Mouse (Mus musculus) MEL (cell line): ENCODE data around the gene Vps50. TPM values are rescaled to one million over a fixed set of nuclear protein-coding genes. Genes with fewer than 3 reads are reported as not detected.
"Not testable (repeated sequence)": the region's sequence is repeated elsewhere in the genome, so short reads cannot be mapped to it uniquely, and the experiment has no call there.

Source experiments
- DNase-seq: peaks from one replicate; pipeline ENCODE4 v3.0.0; 2011; ENCODE audit warnings: low read depth, low spot score
- H3K27ac ChIP-seq: 2 replicates; pipeline ENCODE4 v1.5.1; 2012; ENCODE audit warnings: low read depth, mild to moderate bottlenecking, control low read depth, low read length, moderate library complexity; ENCODE audit not compliant: control insufficient read depth
- H3K27me3 ChIP-seq, 2 experiments: fragments of 150-350 bp in 1 of 2; sonication (generic) in 1 of 2; 2 replicates each; pipeline ENCODE4 v1.6.1; 2012; ENCODE audit warnings: low read length in 2 of 2, mild to moderate bottlenecking in 2 of 2, improper control_type of control experiment in 1 of 2, moderate library complexity in 1 of 2; ENCODE audit not compliant: insufficient read depth in 2 of 2, control insufficient read depth in 1 of 2
- H3K36me3 ChIP-seq, 2 experiments: 2 replicates each; pipeline ENCODE4 v1.6.1; 2012 to 2014; ENCODE audit warnings: low read length in 2 of 2, improper control_type of control experiment in 1 of 2, inconsistent platforms in 1 of 2, mild to moderate bottlenecking in 1 of 2; ENCODE audit not compliant: insufficient read depth in 2 of 2, control insufficient read depth in 1 of 2
- H3K4me1 ChIP-seq, 2 experiments: fragments of 150-350 bp in 1 of 2; sonication (generic) in 1 of 2; 2 replicates each; pipeline ENCODE4 v1.6.1; 2012; ENCODE audit warnings: low read length in 2 of 2, improper control_type of control experiment in 1 of 2, mild to moderate bottlenecking in 1 of 2; ENCODE audit not compliant: insufficient read depth in 2 of 2, control insufficient read depth in 1 of 2
- H3K4me3 ChIP-seq, 2 experiments: fragments of 150-350 bp in 1 of 2; sonication (generic) in 1 of 2; 2 replicates each; pipeline ENCODE4 v1.5.1; 2012; ENCODE audit warnings: low read depth in 2 of 2, low read length in 2 of 2, mild to moderate bottlenecking in 2 of 2, moderate library complexity in 2 of 2, control low read depth in 1 of 2, improper control_type of control experiment in 1 of 2; ENCODE audit not compliant: control insufficient read depth in 1 of 2, insufficient read depth in 1 of 2
- H3K79me2 ChIP-seq: 2 replicates; pipeline ENCODE4 v1.6.1; 2012; ENCODE audit warnings: mild to moderate bottlenecking, low read length, moderate library complexity; ENCODE audit not compliant: control insufficient read depth, poor library complexity, insufficient read depth
- H3K9ac ChIP-seq: 2 replicates; pipeline ENCODE4 v1.6.1; 2012; ENCODE audit warnings: low read depth, mild to moderate bottlenecking, control low read depth, low read length, moderate library complexity; ENCODE audit not compliant: control insufficient read depth, poor library complexity, severe bottlenecking
- H3K9me3 ChIP-seq: fragments of 150-350 bp; sonication (generic); replicated peaks from 2 replicates; pipeline ENCODE4 v1.6.1; 2012; ENCODE audit warnings: mild to moderate bottlenecking, low read length, improper control_type of control experiment, moderate library complexity; ENCODE audit not compliant: insufficient read depth
- CHD1 ChIP-seq: IDR thresholded peaks from 2 replicates; pipeline ENCODE4 v1.6.1; 2012; ENCODE audit warnings: low read depth, mild to moderate bottlenecking, inconsistent platforms, low read length, improper control_type of control experiment
- ELF1 ChIP-seq: IDR thresholded peaks from 2 replicates; pipeline ENCODE4 v1.6.1; 2014; ENCODE audit warnings: low read depth, mild to moderate bottlenecking, inconsistent platforms, low read length, improper control_type of control experiment, moderate library complexity
- EP300 ChIP-seq, 2 experiments: IDR thresholded peaks; 2 replicates each; pipeline ENCODE4 v1.6.1; 2011; ENCODE audit warnings: improper control_type of control experiment in 2 of 2, low read length in 2 of 2, low read depth in 1 of 2, mild to moderate bottlenecking in 1 of 2
- ETS1 ChIP-seq: IDR thresholded peaks from 2 replicates; pipeline ENCODE4 v1.6.1; 2012; ENCODE audit warnings: low read depth, mild to moderate bottlenecking, inconsistent platforms, low read length, improper control_type of control experiment, moderate library complexity
- GABPA ChIP-seq: IDR thresholded peaks from 2 replicates; pipeline ENCODE4 v1.6.1; 2012; ENCODE audit warnings: low read depth, mild to moderate bottlenecking, inconsistent platforms, low read length, improper control_type of control experiment, moderate library complexity
- GATA1 ChIP-seq: IDR thresholded peaks from 2 replicates; pipeline ENCODE4 v1.6.1; 2011; ENCODE audit warnings: low read depth, low read length, improper control_type of control experiment
- JUND ChIP-seq: IDR thresholded peaks from 2 replicates; pipeline ENCODE4 v1.6.1; 2011; ENCODE audit warnings: low read depth, mild to moderate bottlenecking, improper control_type of control experiment, low read length
- KAT2A ChIP-seq: conservative IDR thresholded peaks from 2 replicates; pipeline ENCODE4 v1.6.1; 2012; ENCODE audit warnings: low read depth, low read length, improper control_type of control experiment, inconsistent platforms
- MAFK ChIP-seq: IDR thresholded peaks from 2 replicates; pipeline ENCODE4 v1.6.1; 2011; ENCODE audit warnings: low read depth, mild to moderate bottlenecking, low read length, improper control_type of control experiment, borderline replicate concordance
- MAX ChIP-seq: IDR thresholded peaks from 2 replicates; pipeline ENCODE4 v1.6.1; 2011; ENCODE audit warnings: low read length, improper control_type of control experiment
- MAZ ChIP-seq: IDR thresholded peaks from 2 replicates; pipeline ENCODE4 v1.6.1; 2012; ENCODE audit warnings: low read depth, mild to moderate bottlenecking, inconsistent platforms, low read length, improper control_type of control experiment
- MXI1 ChIP-seq: IDR thresholded peaks from 2 replicates; pipeline ENCODE4 v1.6.1; 2011; ENCODE audit warnings: mild to moderate bottlenecking, low read depth, low read length, improper control_type of control experiment
- MYC ChIP-seq: IDR thresholded peaks from 2 replicates; pipeline ENCODE4 v1.6.1; 2011; ENCODE audit warnings: low read depth, mild to moderate bottlenecking, low read length, improper control_type of control experiment, moderate library complexity
- NELFE ChIP-seq: IDR thresholded peaks from 2 replicates; pipeline ENCODE4 v1.6.1; 2011; ENCODE audit warnings: low read depth, low read length, improper control_type of control experiment
- POLR2AphosphoS2 ChIP-seq: IDR thresholded peaks from 2 replicates; pipeline ENCODE4 v1.6.1; 2011; ENCODE audit warnings: low read length, improper control_type of control experiment
- RAD21 ChIP-seq: IDR thresholded peaks from 2 replicates; pipeline ENCODE4 v1.6.1; 2011; ENCODE audit warnings: mild to moderate bottlenecking, low read depth, low read length, improper control_type of control experiment
- SIN3A ChIP-seq: IDR thresholded peaks from 2 replicates; pipeline ENCODE4 v1.6.1; 2012; ENCODE audit warnings: low read length, improper control_type of control experiment, inconsistent platforms
- TAL1 ChIP-seq: IDR thresholded peaks from 2 replicates; pipeline ENCODE4 v1.6.1; 2012; ENCODE audit warnings: mild to moderate bottlenecking, inconsistent platforms, low read length, moderate library complexity, mixed read lengths
- TBP ChIP-seq: IDR thresholded peaks from 2 replicates; pipeline ENCODE4 v1.8.0; 2011; ENCODE audit warnings: low read depth, low read length, improper control_type of control experiment
- UBTF ChIP-seq: IDR thresholded peaks from 2 replicates; pipeline ENCODE4 v1.6.1; 2012; ENCODE audit warnings: low read depth, mild to moderate bottlenecking, inconsistent platforms, low read length, improper control_type of control experiment, moderate library complexity, borderline replicate concordance; ENCODE audit not compliant: insufficient read depth
- USF2 ChIP-seq, 2 experiments: IDR thresholded peaks; 2 replicates each; pipeline ENCODE4 v1.6.1; 2011 to 2012; ENCODE audit warnings: improper control_type of control experiment in 2 of 2, low read length in 2 of 2, borderline replicate concordance in 1 of 2, inconsistent platforms in 1 of 2, low read depth in 1 of 2, mild to moderate bottlenecking in 1 of 2; ENCODE audit not compliant: insufficient read depth in 1 of 2
- ZC3H11A ChIP-seq: IDR thresholded peaks from 2 replicates; pipeline ENCODE4 v1.6.1; 2012; ENCODE audit warnings: low read depth, mild to moderate bottlenecking, inconsistent platforms, low read length, improper control_type of control experiment
- ZKSCAN1 ChIP-seq: IDR thresholded peaks from 2 replicates; pipeline ENCODE4 v1.6.1; 2012; ENCODE audit warnings: low read depth, mild to moderate bottlenecking, inconsistent platforms, low read length, improper control_type of control experiment, moderate library complexity
- ZNF384 ChIP-seq: IDR thresholded peaks from 2 replicates; pipeline ENCODE4 v1.6.1; 2012; ENCODE audit warnings: low read depth, mild to moderate bottlenecking, inconsistent platforms, low read length, improper control_type of control experiment
- polyA plus RNA-seq, 2 experiments: library from polyadenylated mRNA; stranded (reverse) in 1 of 2; unstranded in 1 of 2; fragments of >175 nt in 1 of 2; fragments of >200 nt in 1 of 2; gene quantifications; 2 replicates each; pipeline versions ENCODE4 v1.2.1 to v1.2.4; 2012; ENCODE audit warnings: low replicate concordance in 2 of 2, low read depth in 1 of 2; ENCODE audit not compliant: insufficient read length in 2 of 2, insufficient read depth in 1 of 2, missing spikeins in 1 of 2
- total RNA-seq: library from RNA; depleted of rRNA; stranded (reverse); fragments of 300-350 nt; gene quantifications from 2 replicates; pipeline ENCODE4 v1.2.3, GENCODE M21; 2012

Gene Vps50
- total and polyA plus RNA-seq, 3 experiments: 13.5 to 20.2 TPM; not detected in 1

- H3K4me1 ChIP-seq, H3K27ac ChIP-seq, H3K9ac ChIP-seq, H3K4me3 ChIP-seq, H3K27me3 ChIP-seq, H3K79me2 ChIP-seq, DNase-seq, H3K9me3 ChIP-seq, H3K36me3 ChIP-seq: not testable (repeated sequence)
Observed at GRCm38 (mm10) chr6:3552681-3553080, 54.5 kb downstream of the Vps50 start.

- no peaks in the 10 kb centered on the region for H3K4me1 ChIP-seq
- no peaks in the 10 kb centered on the region for H3K9me3 ChIP-seq
- H3K4me3 ChIP-seq: no peak overlapping the region
- DNase-seq: no peak
- H3K27ac ChIP-seq: no peak overlapping the region
- H3K36me3 ChIP-seq: peaks cover 0 to 2% of the 10 kb centered on the region in 2 experiments; a peak in 2 of 4 replicates
- TF ChIP-seq MXI1 (no peak), TAL1 (no peak), RAD21 (no peak), ELF1 (no peak), TBP (no peak), POLR2AphosphoS2 (no peak), NELFE (no peak), ZC3H11A (no peak), EP300 (IDR thresholded peaks at IDR 0.05; ENCODE audit: low read depth in 1 of 2, low read length in 2 of 2) (no peak), ZKSCAN1 (no peak), CHD1 (no peak), ZNF384 (no peak)
- H3K79me2 ChIP-seq: no peaks in the 10 kb centered on the region
- no peak overlapping the region for H3K9ac ChIP-seq
- H3K27me3 ChIP-seq: no peaks in the 10 kb centered on the region
Observed at GRCm38 (mm10) chr6:3557177-3557576, 59.0 kb downstream of the Vps50 start.

- H3K9me3 ChIP-seq: no peaks in the 10 kb centered on the region
- DNase-seq: no peak
- H3K4me1 ChIP-seq: no peaks in the 10 kb centered on the region
- no peak overlapping the region for H3K27ac ChIP-seq
- no peaks in the 10 kb centered on the region for H3K27me3 ChIP-seq
- no peak overlapping the region for H3K9ac ChIP-seq
- no peaks in the 10 kb centered on the region for H3K79me2 ChIP-seq
- H3K4me3 ChIP-seq: no peak overlapping the region
- no peak for TF ChIP-seq ELF1
- TF ChIP-seq SIN3A: no peak
- TF ChIP-seq KAT2A: no peak
- TF ChIP-seq UBTF: no peak
- TF ChIP-seq USF2 (IDR thresholded peaks at IDR 0.05; ENCODE audit: borderline replicate concordance in 1 of 2, insufficient read depth in 1 of 2, low read depth in 1 of 2, low read length in 2 of 2): no peak
- TF ChIP-seq GATA1: no peak
- TF ChIP-seq RAD21: no peak
- no peak for TF ChIP-seq ETS1
- TF ChIP-seq MAZ: no peak
- TF ChIP-seq JUND: no peak
- TF ChIP-seq GABPA: no peak
- no peak for TF ChIP-seq ZNF384
- TF ChIP-seq CHD1: no peak
- TF ChIP-seq MAFK: no peak
- TF ChIP-seq MAX: no peak
- TF ChIP-seq MYC: no peak
- peaks cover 2% of the 10 kb centered on the region in 2 experiments for H3K36me3 ChIP-seq
Observed at GRCm38 (mm10) chr6:3560009-3560408, 61.8 kb downstream of the Vps50 start.
